Mouse (Mus musculus): ENCODE measurements at regions not wholly inside any gene's neighbourhood (a gene's known extent, or its start where the extent isn't known, plus 50 kb on each side); places are given as distances from the start of the nearest gene placed in this dataset.

GRCm38 (mm10) chr5:119557071-119557470, 113.4 kb upstream of the Tbx3 start:
- Histone ChIP-seq H3K9ac (ENCODE audit: low read depth, low read length) (no peak overlapping the region), H3K4me3 (no peak overlapping the region), H3K36me3 (ENCODE audit: control insufficient read depth, insufficient read depth, low read length) (no peaks in the 10 kb centered on the region), H3K27ac (no peak overlapping the region), H3K4me1 (ENCODE audit: control insufficient read depth, insufficient read depth, low read length) (no peaks in the 10 kb centered on the region), H3K79me2 (replicated peaks; ENCODE audit: control insufficient read depth, insufficient read depth, low read length) (no peaks in the 10 kb centered on the region), H3K27me3 (ENCODE audit: control insufficient read depth, insufficient read depth, low read length) (peaks cover 2% of the 10 kb centered on the region)
- TF ChIP-seq CTCF (IDR thresholded peaks at IDR 0.05) (no peak), EP300 (IDR thresholded peaks at IDR 0.05; ENCODE audit: insufficient read depth, low read depth, low read length) (no peak), POLR2A (IDR thresholded peaks at IDR 0.05; ENCODE audit: insufficient read depth, low read depth, low read length) (no peak)
- intact Hi-C loops (cut with DNase I): no loop called here
- no peak for DNase-seq
- WGBS: 82% methylated on average over 5 of the region's 5 CpGs

- TF ChIP-seq EP300 (IDR thresholded peaks at IDR 0.05; ENCODE audit: insufficient read depth, low read depth, low read length) (no peak), CTCF (IDR thresholded peaks at IDR 0.05) (no peak)
- 95% methylated on average over 11 of the region's 11 CpGs for WGBS
- DNase-seq: no peak
Measured at GRCm38 (mm10) chr5:119559696-119560095, 110.8 kb upstream of the Tbx3 start.

GRCm38 (mm10) chr5:119560392-119560791, 110.1 kb upstream of the Tbx3 start:
- TF ChIP-seq CTCF (IDR thresholded peaks at IDR 0.05) (no peak), EP300 (IDR thresholded peaks at IDR 0.05; ENCODE audit: insufficient read depth, low read depth, low read length) (no peak), POLR2A (IDR thresholded peaks at IDR 0.05; ENCODE audit: insufficient read depth, low read depth, low read length) (no peak)
- 98% methylated on average over 5 of the region's 5 CpGs for WGBS
- Histone ChIP-seq H3K27me3 (ENCODE audit: control insufficient read depth, insufficient read depth, low read length) (peaks cover 2% of the 10 kb centered on the region), H3K36me3 (ENCODE audit: control insufficient read depth, insufficient read depth, low read length) (no peaks in the 10 kb centered on the region), H3K9ac (ENCODE audit: low read depth, low read length) (no peak overlapping the region), H3K4me1 (ENCODE audit: control insufficient read depth, insufficient read depth, low read length) (no peaks in the 10 kb centered on the region), H3K79me2 (replicated peaks; ENCODE audit: control insufficient read depth, insufficient read depth, low read length) (no peaks in the 10 kb centered on the region), H3K4me3 (no peak overlapping the region), H3K27ac (no peak overlapping the region)
- no peak for DNase-seq
- intact Hi-C loops (cut with DNase I): no loop called here

More at GRCm38 (mm10) chr5:119559696-119560095, 110.8 kb upstream of the Tbx3 start:
- H3K9ac ChIP-seq (ENCODE audit: low read depth, low read length): no peak overlapping the region
- no peak overlapping the region for H3K4me3 ChIP-seq
- intact Hi-C loops (cut with DNase I): no loop called here
- H3K79me2 ChIP-seq (replicated peaks; ENCODE audit: control insufficient read depth, insufficient read depth, low read length): no peaks in the 10 kb centered on the region
- no peak overlapping the region for H3K27ac ChIP-seq
- H3K36me3 ChIP-seq (ENCODE audit: control insufficient read depth, insufficient read depth, low read length): no peaks in the 10 kb centered on the region
- no peaks in the 10 kb centered on the region for H3K4me1 ChIP-seq (ENCODE audit: control insufficient read depth, insufficient read depth, low read length)
- H3K27me3 ChIP-seq (ENCODE audit: control insufficient read depth, insufficient read depth, low read length): peaks cover 2% of the 10 kb centered on the region

GRCm38 (mm10) chr5:119561531-119561930, 108.9 kb upstream of the Tbx3 start:
- DNase-seq: no peak
- intact Hi-C loops (cut with DNase I): no loop called here
- no peaks in the 10 kb centered on the region for H3K4me1 ChIP-seq (ENCODE audit: control insufficient read depth, insufficient read depth, low read length)
- H3K36me3 ChIP-seq (ENCODE audit: control insufficient read depth, insufficient read depth, low read length): no peaks in the 10 kb centered on the region
- no peaks in the 10 kb centered on the region for H3K79me2 ChIP-seq (replicated peaks; ENCODE audit: control insufficient read depth, insufficient read depth, low read length)
- no peak overlapping the region for H3K27ac ChIP-seq
- peaks cover 2% of the 10 kb centered on the region for H3K27me3 ChIP-seq (ENCODE audit: control insufficient read depth, insufficient read depth, low read length)
- TF ChIP-seq EP300 (IDR thresholded peaks at IDR 0.05; ENCODE audit: insufficient read depth, low read depth, low read length): no peak
- no peak for TF ChIP-seq CTCF (IDR thresholded peaks at IDR 0.05)
- no peak for TF ChIP-seq POLR2A (IDR thresholded peaks at IDR 0.05; ENCODE audit: insufficient read depth, low read depth, low read length)
- WGBS: 92% methylated on average over 7 of the region's 7 CpGs
- H3K4me3 ChIP-seq: no peak overlapping the region
- no peak overlapping the region for H3K9ac ChIP-seq (ENCODE audit: low read depth, low read length)

GRCm38 (mm10) chr5:119563510-119564351, 106.7 kb upstream of the Tbx3 start:
- H3K9ac ChIP-seq (ENCODE audit: low read depth, low read length): no peak overlapping the region
- H3K27me3 ChIP-seq (ENCODE audit: control insufficient read depth, insufficient read depth, low read length): no peaks in the 10 kb centered on the region
- 32% methylated on average over 33 of the region's 33 CpGs for WGBS
- no peak overlapping the region for H3K4me3 ChIP-seq
- H3K4me1 ChIP-seq (ENCODE audit: control insufficient read depth, insufficient read depth, low read length): no peaks in the 10 kb centered on the region
- TF ChIP-seq CTCF (IDR thresholded peaks at IDR 0.05): no peak
- no peak for TF ChIP-seq EP300 (IDR thresholded peaks at IDR 0.05; ENCODE audit: insufficient read depth, low read depth, low read length)
- TF ChIP-seq POLR2A (IDR thresholded peaks at IDR 0.05; ENCODE audit: insufficient read depth, low read depth, low read length): no peak
- H3K79me2 ChIP-seq (replicated peaks; ENCODE audit: control insufficient read depth, insufficient read depth, low read length): no peaks in the 10 kb centered on the region
- H3K36me3 ChIP-seq (ENCODE audit: control insufficient read depth, insufficient read depth, low read length): no peaks in the 10 kb centered on the region
- no peak overlapping the region for H3K27ac ChIP-seq
- no peak for DNase-seq
- intact Hi-C loops (cut with DNase I): no loop called here

GRCm38 (mm10) chr5:119567639-119568038, 102.8 kb upstream of the Tbx3 start:
- no peaks in the 10 kb centered on the region for H3K27me3 ChIP-seq (ENCODE audit: control insufficient read depth, insufficient read depth, low read length)
- no peaks in the 10 kb centered on the region for H3K79me2 ChIP-seq (replicated peaks; ENCODE audit: control insufficient read depth, insufficient read depth, low read length)
- no peak overlapping the region for H3K9ac ChIP-seq (ENCODE audit: low read depth, low read length)
- no peaks in the 10 kb centered on the region for H3K4me1 ChIP-seq (ENCODE audit: control insufficient read depth, insufficient read depth, low read length)
- WGBS: 67% methylated on average over 11 of the region's 11 CpGs
- no peak overlapping the region for H3K27ac ChIP-seq
- TF ChIP-seq POLR2A (IDR thresholded peaks at IDR 0.05; ENCODE audit: insufficient read depth, low read depth, low read length) (no peak), CTCF (IDR thresholded peaks at IDR 0.05) (no peak), EP300 (IDR thresholded peaks at IDR 0.05; ENCODE audit: insufficient read depth, low read depth, low read length) (no peak)
- intact Hi-C loops (cut with DNase I): no loop called here
- no peak overlapping the region for H3K4me3 ChIP-seq
- DNase-seq: no peak
- no peaks in the 10 kb centered on the region for H3K36me3 ChIP-seq (ENCODE audit: control insufficient read depth, insufficient read depth, low read length)

Measured in heart, adult 2 months (tissue).